Mouse (Mus musculus) CH12.LX (cell line): Measurements from ENCODE around the gene Dnajc13. TPM values are rescaled to one million over a fixed set of nuclear protein-coding genes. Genes with fewer than 3 reads are reported as not detected.

Experiments used
- DNase-seq: peaks from one replicate; pipeline ENCODE4 v3.0.0-alpha.2; 2013; ENCODE audit errors: extremely low read depth
- H3K27ac ChIP-seq: 2 replicates; pipeline ENCODE4 v1.5.1; 2012; ENCODE audit warnings: low read depth, mild to moderate bottlenecking, control low read depth, moderate library complexity; ENCODE audit not compliant: insufficient read depth
- H3K27me3 ChIP-seq: replicated peaks from 2 replicates; pipeline ENCODE3; 2012; ENCODE audit warnings: inconsistent platforms
- H3K36me3 ChIP-seq, 2 experiments: replicated peaks in 1 of 2; 2 replicates each; pipeline versions ENCODE3 to v1.6.1; 2012; ENCODE audit warnings: inconsistent platforms in 1 of 2, low read length in 1 of 2, mild to moderate bottlenecking in 1 of 2, mixed read lengths in 1 of 2, moderate library complexity in 1 of 2; ENCODE audit not compliant: control insufficient read depth in 1 of 2, insufficient read depth in 1 of 2
- H3K4me1 ChIP-seq, 2 experiments: 2 replicates each; pipeline ENCODE4 v1.6.1; 2012; ENCODE audit warnings: inconsistent platforms in 1 of 2, moderate library complexity in 1 of 2; ENCODE audit not compliant: insufficient read depth in 2 of 2, control insufficient read depth in 1 of 2
- H3K4me2 ChIP-seq: 2 replicates; pipeline ENCODE4 v1.6.1; 2012; ENCODE audit warnings: low read depth, mild to moderate bottlenecking, control low read depth; ENCODE audit not compliant: poor library complexity, insufficient read depth, severe bottlenecking
- H3K4me3 ChIP-seq, 3 experiments: fragments of 150-350 bp in 1 of 3; sonication (generic) in 1 of 3; replicated peaks in 1 of 3; 2 replicates each; pipeline versions ENCODE3 to v1.5.1; 2011 to 2012; ENCODE audit warnings: low read depth in 2 of 3, low read length in 2 of 3, mild to moderate bottlenecking in 2 of 3, moderate library complexity in 2 of 3, control low read depth in 1 of 3, improper control_type of control experiment in 1 of 3, inconsistent platforms in 1 of 3, mixed read lengths in 1 of 3; ENCODE audit not compliant: poor library complexity in 1 of 3
- H3K79me2 ChIP-seq: replicated peaks from 2 replicates; pipeline ENCODE4 v1.6.1; 2012; ENCODE audit warnings: mild to moderate bottlenecking, moderate library complexity; ENCODE audit not compliant: control insufficient read depth, poor library complexity, insufficient read depth, severe bottlenecking; ENCODE audit errors: extremely low read depth
- H3K9ac ChIP-seq: 2 replicates; pipeline ENCODE4 v1.6.1; 2012; ENCODE audit warnings: low read depth, mild to moderate bottlenecking, control low read depth, moderate library complexity; ENCODE audit not compliant: insufficient read depth
- H3K9me3 ChIP-seq: replicated peaks from 2 replicates; pipeline ENCODE3; 2012; ENCODE audit warnings: low read length, inconsistent platforms, mixed read lengths
- BHLHE40 ChIP-seq: IDR thresholded peaks from 2 replicates; pipeline ENCODE4 v1.6.1; 2011; ENCODE audit warnings: mild to moderate bottlenecking, low read depth, low read length, improper control_type of control experiment
- CHD1 ChIP-seq: IDR thresholded peaks from 2 replicates; pipeline ENCODE4 v1.6.1; 2012; ENCODE audit warnings: low read depth, low read length, improper control_type of control experiment, inconsistent platforms
- CHD2 ChIP-seq: IDR thresholded peaks from 2 replicates; pipeline ENCODE4 v1.6.1; 2011; ENCODE audit warnings: low read length, improper control_type of control experiment
- CTCF ChIP-seq, 2 experiments: IDR thresholded peaks in 1 of 2; conservative IDR thresholded peaks in 1 of 2; 2 replicates each; pipeline ENCODE4 v1.5.1; 2011 to 2012; ENCODE audit warnings: low read depth in 2 of 2, low read length in 2 of 2, improper control_type of control experiment in 1 of 2, inconsistent platforms in 1 of 2, mild to moderate bottlenecking in 1 of 2, moderate library complexity in 1 of 2
- E2F4 ChIP-seq: IDR thresholded peaks from 2 replicates; pipeline ENCODE4 v1.6.1; 2011; ENCODE audit warnings: low read depth, low read length, improper control_type of control experiment; ENCODE audit not compliant: insufficient replicate concordance
- ELF1 ChIP-seq: IDR thresholded peaks from 2 replicates; pipeline ENCODE4 v1.6.1; 2014; ENCODE audit warnings: low read depth, mild to moderate bottlenecking, inconsistent platforms, low read length, improper control_type of control experiment
- EP300 ChIP-seq: IDR thresholded peaks from 2 replicates; pipeline ENCODE4 v1.6.1; 2011; ENCODE audit warnings: low read length, improper control_type of control experiment
- ETS1 ChIP-seq: conservative IDR thresholded peaks from 2 replicates; pipeline ENCODE4 v1.6.1; 2012; ENCODE audit warnings: low read depth, mild to moderate bottlenecking, inconsistent platforms, low read length, improper control_type of control experiment, moderate library complexity
- GABPA ChIP-seq: IDR thresholded peaks from 2 replicates; pipeline ENCODE4 v1.6.1; 2012; ENCODE audit warnings: low read depth, low read length, improper control_type of control experiment, inconsistent platforms; ENCODE audit not compliant: insufficient replicate concordance
- HCFC1 ChIP-seq: IDR thresholded peaks from 2 replicates; pipeline ENCODE4 v1.6.1; 2012; ENCODE audit warnings: low read depth, mild to moderate bottlenecking, inconsistent platforms, low read length, improper control_type of control experiment
- IRF4 ChIP-seq: IDR thresholded peaks from 2 replicates; pipeline ENCODE4 v1.6.1; 2014; ENCODE audit warnings: low read depth, mild to moderate bottlenecking, inconsistent platforms, low read length, improper control_type of control experiment
- JUN ChIP-seq: IDR thresholded peaks from 2 replicates; pipeline ENCODE4 v1.6.1; 2011; ENCODE audit warnings: low read depth, mild to moderate bottlenecking, low read length, improper control_type of control experiment, moderate library complexity; ENCODE audit not compliant: insufficient read depth
- JUND ChIP-seq: conservative IDR thresholded peaks from 2 replicates; pipeline ENCODE4 v1.6.1; 2011; ENCODE audit warnings: low read depth, low read length, improper control_type of control experiment
- KAT2A ChIP-seq: IDR thresholded peaks from 2 replicates; pipeline ENCODE4 v1.6.1; 2012; ENCODE audit warnings: low read length, improper control_type of control experiment, inconsistent platforms; ENCODE audit not compliant: insufficient replicate concordance
- MAFK ChIP-seq: IDR thresholded peaks from 2 replicates; pipeline ENCODE4 v1.6.1; 2011; ENCODE audit warnings: low read length, improper control_type of control experiment; ENCODE audit not compliant: insufficient replicate concordance
- MAX ChIP-seq: IDR thresholded peaks from 2 replicates; pipeline ENCODE4 v1.6.1; 2011; ENCODE audit warnings: low read length, improper control_type of control experiment
- MAZ ChIP-seq: IDR thresholded peaks from 2 replicates; pipeline ENCODE4 v1.6.1; 2012; ENCODE audit warnings: low read depth, mild to moderate bottlenecking, inconsistent platforms, low read length, improper control_type of control experiment, moderate library complexity
- MEF2A ChIP-seq: IDR thresholded peaks from 2 replicates; pipeline ENCODE4 v1.6.1; 2014; ENCODE audit warnings: low read depth, mild to moderate bottlenecking, inconsistent platforms, low read length, improper control_type of control experiment, borderline replicate concordance
- MXI1 ChIP-seq: IDR thresholded peaks from 2 replicates; pipeline ENCODE4 v1.6.1; 2011; ENCODE audit warnings: mild to moderate bottlenecking, low read depth, low read length, improper control_type of control experiment
- MYC ChIP-seq: IDR thresholded peaks from 2 replicates; pipeline ENCODE4 v1.6.1; 2011; ENCODE audit warnings: low read depth, mild to moderate bottlenecking, improper control_type of control experiment, low read length
- NELFE ChIP-seq: IDR thresholded peaks from 2 replicates; pipeline ENCODE4 v1.6.1; 2011; ENCODE audit warnings: low read depth, low read length, improper control_type of control experiment
- NRF1 ChIP-seq: IDR thresholded peaks from 2 replicates; pipeline ENCODE4 v1.6.1; 2014; ENCODE audit warnings: low read depth, mild to moderate bottlenecking, inconsistent platforms, low read length, improper control_type of control experiment, moderate library complexity
- PAX5 ChIP-seq: IDR thresholded peaks from 2 replicates; pipeline ENCODE4 v1.6.1; 2012; ENCODE audit warnings: low read length, inconsistent platforms, mixed read lengths
- POLR2A ChIP-seq: IDR thresholded peaks from 2 replicates; pipeline ENCODE4 v1.6.1; 2011; ENCODE audit warnings: low read depth, mild to moderate bottlenecking, improper control_type of control experiment, low read length
- POLR2AphosphoS2 ChIP-seq: IDR thresholded peaks from 2 replicates; pipeline ENCODE4 v1.6.1; 2011; ENCODE audit warnings: low read depth, low read length, improper control_type of control experiment
- RAD21 ChIP-seq: IDR thresholded peaks from 2 replicates; pipeline ENCODE4 v1.6.1; 2011; ENCODE audit warnings: low read depth, mild to moderate bottlenecking, low read length, improper control_type of control experiment, moderate library complexity
- RCOR1 ChIP-seq: conservative IDR thresholded peaks from 2 replicates; pipeline ENCODE4 v1.6.1; 2012; ENCODE audit warnings: low read depth, mild to moderate bottlenecking, inconsistent platforms, low read length, improper control_type of control experiment
- SIN3A ChIP-seq: IDR thresholded peaks from 2 replicates; pipeline ENCODE4 v1.6.1; 2012; ENCODE audit warnings: low read length, improper control_type of control experiment, inconsistent platforms
- SMC3 ChIP-seq: IDR thresholded peaks from 2 replicates; pipeline ENCODE4 v1.6.1; 2011; ENCODE audit warnings: low read depth, low read length, improper control_type of control experiment
- TBP ChIP-seq: conservative IDR thresholded peaks from 2 replicates; pipeline ENCODE4 v1.6.1; 2011; ENCODE audit warnings: low read depth, low read length, improper control_type of control experiment
- TCF12 ChIP-seq: IDR thresholded peaks from 2 replicates; pipeline ENCODE4 v1.6.1; 2014; ENCODE audit warnings: low read depth, mild to moderate bottlenecking, inconsistent platforms, low read length, improper control_type of control experiment
- UBTF ChIP-seq: IDR thresholded peaks from 2 replicates; pipeline ENCODE4 v1.6.1; 2012; ENCODE audit warnings: low read depth, mild to moderate bottlenecking, inconsistent platforms, low read length, improper control_type of control experiment, moderate library complexity
- USF1 ChIP-seq: IDR thresholded peaks from 2 replicates; pipeline ENCODE4 v1.6.1; 2014; ENCODE audit warnings: low read depth, mild to moderate bottlenecking, inconsistent platforms, low read length, improper control_type of control experiment
- USF2 ChIP-seq: conservative IDR thresholded peaks from 2 replicates; pipeline ENCODE4 v1.6.1; 2011; ENCODE audit warnings: low read depth, low read length, improper control_type of control experiment
- ZC3H11A ChIP-seq: IDR thresholded peaks from 2 replicates; pipeline ENCODE4 v1.6.1; 2012; ENCODE audit warnings: low read depth, mild to moderate bottlenecking, inconsistent platforms, low read length, improper control_type of control experiment
- ZKSCAN1 ChIP-seq: IDR thresholded peaks from 2 replicates; pipeline ENCODE4 v1.6.1; 2012; ENCODE audit warnings: low read depth, inconsistent platforms, low read length, improper control_type of control experiment, borderline replicate concordance
- ZMIZ1 ChIP-seq: IDR thresholded peaks from 2 replicates; pipeline ENCODE4 v1.6.1; 2012; ENCODE audit warnings: low read depth, mild to moderate bottlenecking, inconsistent platforms, low read length, improper control_type of control experiment
- ZNF384 ChIP-seq: IDR thresholded peaks from 2 replicates; pipeline ENCODE4 v1.6.1; 2012; ENCODE audit warnings: low read depth, low read length, improper control_type of control experiment, inconsistent platforms
- dilution Hi-C: fragments of 300-500 bp; cut with MboI; formaldehyde crosslinking; loops from 2 replicates; pipeline ENCODE4 v1.14.3; 2020; ENCODE audit warnings: low sequenced_read_pairs; ENCODE audit not compliant: extremely low pct_unique_long_range_greater_than_20kb, extremely low pct_ligation_motif_present
- in situ Hi-C: fragments of 300-500 bp; cut with MboI; formaldehyde crosslinking; loops from 3 replicates; pipeline ENCODE4 v1.14.3; 2019; ENCODE audit warnings: low sequenced_read_pairs, low pct_ligation_motif_present, low pct_unique_long_range_greater_than_20kb, mixed read lengths
- polyA plus RNA-seq: library from polyadenylated mRNA; unstranded; fragments of >175 nt; gene quantifications from 2 replicates; pipeline ENCODE4 v1.2.1, GENCODE M21; 2012; ENCODE audit warnings: low read depth; ENCODE audit not compliant: insufficient read length
- total RNA-seq, 2 experiments: library from RNA; depleted of rRNA; stranded (reverse); fragments of 300-350 nt in 1 of 2; fragments of >200 nt in 1 of 2; gene quantifications; 2 replicates each; pipeline ENCODE4 v1.2.3; 2012 to 2014

Dnajc13 gene
- total and polyA plus RNA-seq, 3 experiments: 30.1 to 51.9 (median 30.4) TPM

- DNase-seq: peak; percentile 77
- Histone ChIP-seq H3K4me1 (peaks cover 0 to 8% of the 10 kb centered on the region in 2 experiments; a peak in 2 of 4 replicates), H3K27ac (no peak overlapping the region), H3K4me3 (no peak overlapping the region), H3K9ac (no peak overlapping the region), H3K36me3 (no peaks in the 10 kb centered on the region), H3K4me2 (no peak overlapping the region), H3K79me2 (no peaks in the 10 kb centered on the region), H3K9me3 (no peaks in the 10 kb centered on the region), H3K27me3 (no peaks in the 10 kb centered on the region)
- in situ Hi-C loops: loop anchor here (10.0 kb wide), 1 partner anchor 102 kb away; no protein-coding TSS in a partner anchor
- dilution Hi-C loops: no loop called here
- TF ChIP-seq ZMIZ1 (no peak), E2F4 (no peak), MXI1 (no peak), ETS1 (no peak), POLR2A (no peak), ZKSCAN1 (no peak), ZNF384 (no peak), UBTF (no peak), ZC3H11A (peak; percentile 72), RCOR1 (no peak), ELF1 (no peak), IRF4 (peak; percentile 35; the same call in 1 of the 2 replicates), TCF12 (no peak), JUND (no peak), NELFE (peak; percentile 43; the same call in 1 of the 2 replicates), SMC3 (peak; percentile 97), EP300 (no peak), CTCF (conservative IDR thresholded peaks at IDR 0.05 in 1 of 2, IDR thresholded peaks at IDR 0.05 in 1 of 2; ENCODE audit: low read depth in 2 of 2, low read length in 2 of 2) (peak; percentile 97), KAT2A (no peak), MAZ (no peak), JUN (no peak), HCFC1 (no peak), MEF2A (no peak), RAD21 (peak; percentile 95), TBP (no peak), POLR2AphosphoS2 (no peak), MAX (peak; percentile 62; the same call in 1 of the 2 replicates), USF1 (no peak), CHD2 (no peak), PAX5 (no peak), MAFK (no peak), CHD1 (no peak), SIN3A (no peak), USF2 (no peak), NRF1 (0 out of 2 replicates have a peak, but pooled peaks have one; percentile 24), GABPA (no peak), BHLHE40 (no peak), MYC (peak; percentile 60; the same call in 1 of the 2 replicates)
These were observed 44.0 kb upstream of the Dnajc13 start for GRCm38 (mm10) chr9:104306734-104307133.
